Mouse (Mus musculus): ENCODE measurements around the gene Morn1. TPM values are rescaled to one million over a fixed set of nuclear protein-coding genes. Genes with fewer than 3 reads are reported as not detected.

The Morn1 gene
- total RNA-seq, 2 experiments from 2014 or later = 12.1 to 14.9 TPM

DNA sequence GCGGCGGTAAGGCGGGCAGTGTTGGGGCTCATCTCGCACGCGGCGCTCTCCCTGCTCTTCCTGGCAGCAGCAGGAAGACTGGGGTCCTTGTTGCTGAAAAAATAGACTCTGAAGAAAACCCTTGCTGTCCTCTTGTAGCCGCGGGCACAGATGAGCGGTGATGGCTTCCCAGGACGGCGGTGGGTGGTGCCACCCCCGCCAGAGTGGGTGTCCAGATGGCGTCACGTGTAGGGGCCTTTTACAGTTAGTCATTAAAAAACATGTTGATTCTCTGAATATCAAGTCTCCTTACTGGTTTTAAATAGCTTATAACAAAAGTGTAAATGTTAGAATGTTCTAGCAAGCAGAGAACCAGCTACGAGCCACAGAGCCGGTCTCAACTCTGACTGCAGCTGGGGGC, 70.4 kb downstream of the Morn1 start:
- DNase-seq (ENCODE audit: low spot score in 2 of 2) = no peak

DNA sequence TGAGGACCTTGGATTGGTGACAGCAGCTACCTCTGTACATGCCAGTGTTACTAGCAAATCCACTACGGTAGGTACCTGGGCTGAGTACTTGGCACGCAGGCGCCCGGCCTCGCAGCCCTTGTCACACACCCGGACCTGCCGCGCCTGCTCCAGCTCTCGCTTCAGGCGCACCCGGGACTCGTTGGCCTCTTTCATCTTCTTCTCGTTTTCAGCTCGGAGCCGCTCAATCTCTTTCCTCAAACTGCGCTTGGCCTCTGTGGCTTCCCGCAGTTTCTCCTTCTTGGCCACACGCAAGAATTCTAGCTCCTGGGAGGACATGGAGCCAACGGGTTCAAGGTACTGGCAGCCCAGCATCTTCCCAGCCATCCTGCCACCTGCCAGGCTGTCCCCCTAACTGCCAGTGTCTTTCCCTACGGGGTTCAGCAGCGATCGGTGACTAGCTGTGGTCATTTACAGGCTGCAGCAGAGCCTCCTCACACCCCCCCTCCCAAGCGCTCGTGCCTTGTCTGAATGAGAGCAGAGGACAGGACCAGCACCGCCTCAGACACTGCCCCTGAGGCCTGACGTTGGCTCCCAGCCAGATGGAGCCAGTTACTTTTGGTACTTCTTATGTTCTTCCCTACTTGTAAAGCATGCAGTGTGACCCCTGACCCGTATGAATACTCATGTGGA, 71.6 kb downstream of the Morn1 start:
- DNase-seq (ENCODE audit: low spot score in 2 of 2) = no peak

DNA sequence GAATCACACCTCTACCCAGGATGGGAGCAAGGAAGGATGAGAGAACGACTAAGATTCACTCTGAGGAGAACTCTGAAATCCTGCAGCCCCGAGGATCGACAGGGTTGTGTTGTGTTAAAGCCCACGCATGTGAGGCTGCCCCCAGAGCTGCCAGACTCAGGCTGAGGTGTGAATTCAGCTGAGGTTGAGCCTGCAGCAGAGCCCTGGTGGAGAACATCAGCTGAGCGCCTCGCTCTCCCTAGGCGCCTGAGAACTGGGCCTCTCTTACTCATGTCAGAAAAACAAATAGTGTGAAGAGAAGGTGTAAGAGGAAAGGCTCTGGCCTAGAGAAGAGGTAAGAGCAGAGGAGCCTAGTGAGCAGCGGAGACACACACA, 72.2 kb downstream of the Morn1 start:
- no peak for DNase-seq (ENCODE audit: low spot score in 2 of 2)

DNA sequence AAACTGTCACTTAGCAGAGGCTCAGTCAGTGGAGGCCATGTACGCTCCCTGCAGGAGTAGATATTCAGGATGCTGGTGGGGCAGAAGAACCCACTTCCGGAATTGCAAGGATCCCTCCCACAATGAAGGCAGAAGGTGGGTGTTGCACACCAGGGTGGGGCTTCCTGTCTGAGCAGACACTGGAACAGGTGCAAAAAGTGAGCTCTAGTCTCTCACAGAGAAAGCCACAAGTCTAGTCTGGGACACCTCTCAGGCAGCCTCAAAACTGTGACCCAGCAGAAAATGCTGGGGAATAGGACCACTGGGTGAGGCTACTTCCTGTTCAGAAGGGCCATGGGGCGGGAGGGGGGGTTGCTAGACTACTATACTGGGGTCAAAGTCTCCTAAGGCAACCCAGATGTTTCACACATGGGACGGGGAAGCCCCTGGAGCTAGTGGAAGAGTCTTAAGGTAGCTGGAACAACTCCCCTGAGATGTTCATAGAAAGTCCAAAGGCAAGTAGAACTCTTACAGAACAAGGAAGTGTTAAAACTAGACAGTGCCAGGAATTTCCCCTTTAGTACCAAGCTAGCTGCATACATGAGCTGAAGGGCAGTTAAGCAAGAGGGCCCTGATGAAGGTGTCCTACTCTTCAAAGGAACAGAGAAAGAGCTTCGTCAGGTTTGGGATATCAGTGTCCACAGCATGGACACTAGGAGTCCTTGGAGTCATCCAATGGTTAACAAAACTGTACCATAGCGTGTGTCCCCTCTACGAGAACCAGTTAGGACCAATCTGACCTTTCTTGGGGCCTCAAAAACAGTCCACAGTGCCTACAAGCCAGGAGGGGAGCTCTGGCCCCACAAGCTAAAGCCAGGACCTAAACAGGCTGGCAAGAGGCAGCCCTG, 76.3 kb downstream of the Morn1 start:
- DNase-seq (ENCODE audit: low spot score in 2 of 2) = no peak

DNA sequence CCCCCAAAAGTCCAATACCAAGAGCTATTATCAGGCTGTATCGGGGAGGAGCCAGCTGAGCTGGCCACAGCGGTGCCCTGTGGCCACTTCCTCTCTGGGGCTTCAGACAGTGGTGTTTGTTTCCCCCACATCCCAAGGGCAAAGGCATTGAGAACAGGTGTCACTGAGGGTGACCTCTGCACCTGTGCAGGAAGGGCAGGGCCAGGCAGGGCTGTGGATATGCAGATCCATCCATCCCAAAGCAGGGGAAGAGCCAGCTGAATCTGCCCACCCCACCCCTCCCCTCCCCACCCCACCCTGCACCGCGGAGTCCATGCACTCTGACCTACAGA, 76.9 kb downstream of the Morn1 start:
- no peak for DNase-seq (ENCODE audit: low spot score in 2 of 2)

DNA sequence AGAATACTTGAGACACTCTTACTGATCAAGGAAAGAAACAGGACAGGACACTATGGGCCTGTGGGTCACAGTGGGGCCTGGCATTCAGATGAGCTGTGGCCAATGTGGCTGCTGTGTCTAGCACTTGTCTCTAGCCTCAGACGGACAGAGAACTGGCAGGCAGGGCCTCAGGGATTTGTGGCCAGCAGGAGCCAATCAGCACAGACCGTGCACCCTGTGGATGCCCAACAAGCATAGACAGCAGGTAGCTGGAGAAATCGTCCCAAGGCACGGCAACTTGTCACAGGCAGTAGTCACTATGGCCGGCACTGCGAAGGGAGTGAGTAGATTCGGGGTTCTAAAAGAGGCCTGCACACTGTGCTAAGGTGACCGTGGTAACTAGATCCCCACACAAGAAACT, 77.3 kb downstream of the Morn1 start:
- DNase-seq (ENCODE audit: low spot score in 2 of 2) = no peak

DNA sequence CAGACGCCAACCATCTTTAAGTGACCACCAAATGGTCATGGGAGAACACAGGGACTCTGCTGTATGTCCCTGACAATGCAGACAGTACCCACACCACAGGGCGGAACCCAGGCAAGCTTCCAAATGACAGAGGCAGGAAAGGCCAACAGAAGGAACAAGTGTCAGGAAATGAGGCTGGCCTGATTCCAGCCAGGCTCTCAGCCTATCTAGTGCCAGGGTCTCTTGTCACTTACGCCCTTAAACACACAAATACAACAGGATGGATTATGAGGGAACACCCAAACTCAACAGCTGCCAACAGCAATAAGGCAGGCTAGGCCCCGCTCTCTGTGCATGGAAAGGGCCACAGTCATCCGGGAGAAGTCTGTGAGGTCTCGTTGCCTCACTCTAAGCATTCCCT, 78.2 kb downstream of the Morn1 start:
- DNase-seq (ENCODE audit: low spot score in 2 of 2) = peak in 1 of 2 experiments; percentile 40

DNA sequence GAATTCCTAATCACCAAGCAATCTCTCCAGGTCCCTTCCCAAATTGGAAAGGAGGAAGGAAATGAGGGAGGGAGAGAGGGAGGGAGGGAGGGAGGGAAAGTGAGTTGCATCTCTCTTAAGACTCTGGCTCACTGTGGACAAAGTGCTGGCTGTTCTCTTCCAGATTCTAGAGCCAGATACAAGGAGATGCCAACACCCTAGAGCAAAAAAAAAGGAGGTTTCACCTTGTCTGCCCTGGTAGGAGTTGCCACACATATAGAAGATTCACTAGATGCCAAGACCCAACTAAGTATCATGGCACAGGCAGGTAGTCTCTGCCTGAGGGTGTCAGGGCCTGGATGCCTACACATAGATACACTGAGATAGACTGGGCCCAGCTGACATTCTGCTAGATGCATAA, 79.5 kb downstream of the Morn1 start:
- no peak for DNase-seq (ENCODE audit: low spot score in 2 of 2)

DNA sequence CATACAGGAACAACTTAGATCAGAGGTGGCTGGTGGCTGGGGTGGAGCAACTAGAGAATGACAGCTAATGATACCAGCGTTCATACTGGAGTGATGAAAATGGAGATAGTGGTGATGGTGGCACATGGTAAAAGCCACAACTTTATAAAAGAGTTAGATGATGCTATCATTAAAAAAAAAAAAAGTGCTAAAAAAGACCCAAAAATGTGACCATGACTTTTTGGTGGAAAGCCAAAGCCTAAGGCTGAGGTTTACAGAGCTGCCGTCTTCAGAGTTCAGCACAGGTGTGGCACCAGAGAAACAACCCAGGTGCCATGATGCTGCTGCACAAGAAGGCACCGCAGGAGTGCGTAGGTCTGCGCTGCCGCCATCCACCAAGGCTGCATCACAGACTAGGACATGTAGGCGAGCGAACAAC, 82.5 kb downstream of the Morn1 start:
- no peak for DNase-seq (ENCODE audit: low spot score in 2 of 2)

DNA sequence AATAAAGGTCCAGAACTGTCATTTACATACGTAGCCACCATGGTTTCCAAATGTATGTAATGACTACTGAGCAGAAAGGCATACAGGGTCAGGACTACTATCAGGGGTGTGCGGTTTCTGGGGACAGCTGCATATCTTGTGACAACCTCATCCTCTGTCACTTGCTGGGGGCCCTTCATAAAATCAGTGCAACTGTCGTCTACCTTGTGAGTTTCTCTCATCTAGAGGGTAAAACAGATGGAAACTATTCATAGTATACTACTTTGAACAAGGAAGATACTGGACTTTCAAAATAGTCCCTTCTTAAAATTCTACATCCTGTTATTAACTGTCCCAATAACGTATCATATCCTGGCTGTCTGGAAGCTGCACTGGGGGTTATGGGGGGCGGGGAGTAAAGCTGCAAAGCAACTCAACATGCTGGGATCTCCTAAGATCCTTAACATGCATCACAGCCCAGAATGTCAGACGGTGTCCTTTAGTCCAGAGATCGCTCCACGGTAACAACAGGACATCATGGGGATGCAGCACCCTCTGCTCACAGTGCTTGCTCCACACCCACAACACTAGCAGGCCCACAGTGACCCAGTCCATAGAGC, 84.3 kb downstream of the Morn1 start:
- DNase-seq (ENCODE audit: low spot score in 2 of 2) = no peak

DNA sequence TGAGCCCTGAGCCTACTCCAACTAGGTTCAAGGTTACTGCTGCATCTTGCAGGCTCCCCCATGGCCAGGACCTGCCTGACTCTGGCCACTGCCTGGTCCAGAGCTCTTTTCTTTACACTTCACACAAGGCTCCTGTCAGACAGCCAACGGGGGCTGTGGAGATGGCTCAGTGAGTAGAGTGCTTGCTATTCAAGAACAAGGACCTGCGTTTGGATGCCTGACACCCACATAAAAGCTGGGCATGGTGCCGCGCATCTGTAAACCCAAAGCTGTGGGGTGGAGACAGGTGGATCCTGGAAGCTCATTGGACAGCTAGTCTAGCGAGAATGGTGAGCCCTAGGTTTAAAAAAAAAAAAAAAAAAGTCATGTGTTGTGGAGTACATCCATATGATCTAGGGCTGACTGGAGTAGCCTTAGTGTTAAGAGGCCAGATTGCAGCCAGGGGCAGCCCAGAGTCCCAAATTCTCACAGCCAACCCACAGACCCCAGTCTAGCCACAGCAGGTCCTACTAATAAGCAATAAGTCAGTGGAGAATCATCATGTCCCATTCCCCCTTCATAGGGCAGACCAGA, 85.7 kb downstream of the Morn1 start:
- no peak for DNase-seq (ENCODE audit: low spot score in 2 of 2)

DNA sequence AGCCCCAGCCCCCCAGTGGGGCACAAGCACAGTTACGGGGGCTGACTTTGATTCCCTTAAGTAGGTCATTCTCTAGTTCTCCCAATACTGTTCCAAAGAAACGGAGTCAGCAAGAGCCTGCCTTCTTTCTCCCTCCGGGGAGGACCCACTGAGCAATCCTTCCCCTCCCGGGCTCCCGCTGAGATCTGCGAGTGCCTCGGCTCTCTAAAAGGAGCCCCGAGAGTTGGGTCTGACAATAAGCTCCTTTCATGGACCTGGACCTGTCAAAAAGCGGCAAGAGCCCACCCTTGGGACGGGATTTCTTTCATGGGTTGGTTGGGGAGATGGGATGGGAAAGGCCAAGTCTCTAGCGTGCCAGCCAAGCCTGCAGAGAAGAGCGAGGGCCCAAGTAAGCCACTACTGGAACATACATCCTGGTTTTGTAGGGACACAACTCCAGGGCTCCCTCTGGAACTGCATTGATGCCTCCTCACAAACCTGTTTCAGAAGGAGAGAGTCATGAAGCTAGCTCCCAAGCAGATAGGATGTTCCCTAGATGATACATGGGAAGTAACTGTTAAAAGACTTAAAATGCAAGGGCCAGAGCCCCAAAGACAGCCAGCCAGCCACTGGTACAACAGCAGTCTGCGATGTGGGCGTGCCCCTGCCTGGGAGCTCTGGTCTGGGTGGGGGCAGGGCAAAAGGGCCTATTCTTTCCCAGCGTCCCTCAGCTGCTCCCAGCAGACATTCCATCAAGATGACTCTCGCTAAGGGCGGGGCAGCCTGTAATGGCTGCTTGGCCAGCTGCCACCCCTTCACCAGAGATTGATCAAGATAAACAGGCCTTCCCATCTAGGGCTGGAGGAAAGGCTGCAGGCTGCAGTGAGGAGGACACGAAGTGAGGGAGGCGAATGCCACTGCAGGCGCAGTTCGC, 86.8 kb downstream of the Morn1 start:
- peak; percentile 81 to 88 for DNase-seq (ENCODE audit: low spot score in 2 of 2)

DNA sequence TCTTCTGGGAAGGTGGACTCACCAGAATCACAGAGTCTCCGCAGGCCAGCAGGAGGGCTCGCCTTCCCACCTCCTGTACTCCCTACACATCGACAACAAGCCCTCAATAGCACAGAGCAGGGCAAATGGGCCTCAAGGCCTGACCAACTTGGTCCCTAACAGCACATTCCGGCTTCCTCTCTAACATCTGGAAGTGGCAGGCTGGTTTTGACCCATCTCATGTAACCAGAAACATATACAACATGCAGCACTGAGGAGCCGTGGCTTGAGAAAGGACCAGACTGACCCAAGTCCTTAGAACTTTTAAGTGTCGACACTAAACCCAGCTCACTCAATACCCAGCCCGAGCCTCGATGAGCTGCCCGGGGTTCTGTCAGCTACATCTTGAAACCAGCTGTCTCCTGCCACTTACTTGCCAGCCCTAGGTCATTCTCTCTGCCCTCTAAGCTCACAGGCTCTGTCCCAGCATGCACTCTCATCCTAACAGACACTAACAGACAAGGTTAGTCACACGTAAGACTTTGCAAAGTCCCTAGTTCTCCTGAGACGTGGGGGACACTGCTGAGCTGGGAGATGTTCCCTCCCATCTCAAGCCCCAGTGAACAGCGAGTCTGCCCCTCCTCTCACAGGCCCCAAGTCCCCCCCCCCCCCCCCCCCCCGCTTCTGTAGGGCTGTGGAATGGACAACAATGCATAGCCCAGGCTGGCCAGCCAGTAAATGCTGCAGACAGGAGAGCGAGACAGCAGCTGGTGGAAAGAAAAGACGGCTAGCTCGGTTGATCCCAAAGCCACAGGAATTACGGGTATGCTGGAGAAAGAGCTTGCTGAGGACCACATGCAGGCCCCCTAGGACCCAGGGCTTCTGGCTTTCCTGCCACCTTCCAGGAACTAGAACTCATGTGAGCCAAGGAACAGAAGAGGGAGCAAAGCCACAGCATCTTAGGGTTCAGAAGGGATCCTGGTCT, 87.7 kb downstream of the Morn1 start:
- DNase-seq (ENCODE audit: low spot score in 2 of 2) = no peak

DNA sequence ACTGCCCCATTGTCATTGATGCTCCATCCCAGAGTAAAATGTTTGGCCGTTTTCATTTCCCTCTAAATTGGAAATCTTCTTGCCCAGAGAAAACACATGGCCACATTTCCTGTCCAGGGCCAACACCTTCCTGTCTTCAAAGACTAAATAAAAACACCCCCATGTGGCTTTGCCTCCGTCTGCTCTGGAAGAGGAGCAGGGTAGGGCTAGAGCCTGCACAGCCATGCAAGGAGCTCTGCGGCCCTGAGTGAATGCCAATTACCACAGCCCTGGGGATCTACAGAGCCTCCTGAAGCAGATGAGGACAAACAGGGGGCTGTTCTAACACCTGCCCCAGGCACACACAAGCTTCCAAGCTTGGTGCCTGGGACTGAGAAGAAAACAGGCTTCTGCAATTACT, 89.8 kb downstream of the Morn1 start:
- no peak for DNase-seq (ENCODE audit: low spot score in 2 of 2)

DNA sequence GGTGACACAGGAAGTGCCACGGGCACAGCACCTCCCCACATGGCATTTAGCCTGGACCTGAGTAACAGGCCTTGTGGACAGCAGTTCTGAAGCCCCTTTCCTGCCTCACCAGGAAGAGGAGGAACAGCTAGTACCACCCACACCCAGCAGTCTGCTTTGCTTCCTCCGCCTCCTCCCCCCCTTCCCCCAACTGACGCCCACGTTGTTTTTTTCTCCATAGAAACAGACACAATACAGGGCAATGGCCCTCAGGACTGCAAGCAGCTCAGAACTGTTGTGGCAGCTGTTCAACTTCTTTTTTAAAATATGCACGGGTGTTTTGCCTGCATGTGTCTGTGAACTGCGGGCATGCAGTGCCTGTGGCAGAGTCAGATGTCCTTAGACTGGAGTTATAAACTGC, 91.9 kb downstream of the Morn1 start:
- DNase-seq (ENCODE audit: low spot score in 2 of 2) = no peak

DNA sequence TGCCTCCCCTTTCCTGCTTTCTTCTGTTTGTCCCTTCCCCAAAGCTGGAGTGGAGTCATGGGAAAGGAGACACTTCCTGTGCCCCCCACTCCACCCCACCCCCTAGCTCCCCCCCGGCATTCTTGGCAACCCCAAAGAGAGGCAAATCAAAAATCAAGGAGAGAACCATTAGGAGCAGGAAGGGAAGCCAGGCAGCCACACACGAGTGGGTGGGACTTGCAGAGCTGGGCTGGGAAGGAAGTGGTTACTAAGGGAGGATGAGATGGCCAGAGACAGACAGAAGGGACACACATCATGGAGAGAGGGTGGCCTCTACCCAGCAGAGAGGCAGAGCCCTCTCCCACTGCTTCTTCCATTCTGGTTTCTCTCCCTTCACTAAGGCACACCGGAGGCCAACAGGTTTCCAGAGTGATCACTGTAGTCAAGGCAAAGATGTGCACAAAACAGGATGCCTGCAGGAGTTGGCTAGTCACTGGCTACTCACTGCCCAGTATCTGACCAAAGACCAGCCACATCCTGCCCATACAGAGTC, 92.7 kb downstream of the Morn1 start:
- no peak for DNase-seq (ENCODE audit: low spot score in 2 of 2)

DNA sequence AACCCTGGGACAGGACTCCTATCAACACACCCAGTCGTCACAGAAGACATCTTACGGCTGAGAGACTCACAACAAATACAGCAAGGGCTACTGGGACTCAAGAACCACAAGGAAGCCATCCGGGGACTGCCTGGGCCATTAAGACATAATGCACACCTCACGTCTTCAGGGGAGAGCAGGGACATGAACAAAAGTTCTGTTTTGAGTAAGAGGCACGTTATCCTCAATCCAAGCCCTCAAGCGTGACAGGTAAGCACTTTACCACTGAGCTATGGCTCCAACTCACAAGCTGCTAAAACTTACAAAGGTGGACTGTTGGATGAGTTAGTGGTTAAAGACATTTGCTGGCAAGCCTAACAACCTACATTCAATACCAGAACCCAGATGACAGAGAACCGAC, 96.8 kb downstream of the Morn1 start:
- no peak for DNase-seq (ENCODE audit: low spot score in 2 of 2)

DNA sequence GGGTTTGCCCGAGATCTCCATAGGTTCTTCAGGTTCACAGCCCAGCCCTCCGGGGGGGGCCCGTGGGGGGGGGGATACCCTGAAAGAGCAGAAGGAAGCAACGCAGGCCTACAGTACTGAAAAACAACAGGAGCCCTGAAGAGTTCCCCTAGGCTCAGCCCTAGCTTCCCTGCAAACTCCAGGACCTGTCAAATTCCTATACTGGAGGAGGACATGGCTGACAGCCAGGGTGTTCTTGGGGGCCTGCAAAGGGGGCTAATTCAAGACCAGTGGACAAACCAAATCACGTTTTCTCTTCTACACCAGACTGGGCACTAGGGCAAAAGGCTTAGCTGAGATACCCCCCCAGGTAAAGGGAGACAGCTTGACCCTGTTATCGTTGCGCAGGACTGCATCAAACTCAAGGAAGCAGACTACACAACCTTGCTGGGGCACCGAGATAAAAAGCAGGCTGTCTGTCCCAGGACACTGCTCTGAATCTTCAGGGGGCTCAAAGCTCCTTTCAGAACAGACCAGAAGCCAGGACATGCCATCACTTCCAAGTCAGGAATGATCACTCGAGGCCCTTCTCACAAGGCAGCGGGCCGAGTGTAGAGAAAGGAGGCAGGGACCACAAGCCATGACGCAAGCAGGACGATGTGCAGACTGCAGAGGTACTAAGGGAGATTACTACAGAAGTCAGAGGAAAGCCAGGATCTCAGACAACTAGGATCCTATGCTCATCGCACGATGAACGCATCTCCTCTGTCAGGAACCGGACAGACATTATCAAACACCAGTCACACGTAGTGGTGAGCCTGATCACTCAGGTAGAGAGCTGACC, 98.1 kb downstream of the Morn1 start:
- no peak for DNase-seq (ENCODE audit: low spot score in 2 of 2)

DNA sequence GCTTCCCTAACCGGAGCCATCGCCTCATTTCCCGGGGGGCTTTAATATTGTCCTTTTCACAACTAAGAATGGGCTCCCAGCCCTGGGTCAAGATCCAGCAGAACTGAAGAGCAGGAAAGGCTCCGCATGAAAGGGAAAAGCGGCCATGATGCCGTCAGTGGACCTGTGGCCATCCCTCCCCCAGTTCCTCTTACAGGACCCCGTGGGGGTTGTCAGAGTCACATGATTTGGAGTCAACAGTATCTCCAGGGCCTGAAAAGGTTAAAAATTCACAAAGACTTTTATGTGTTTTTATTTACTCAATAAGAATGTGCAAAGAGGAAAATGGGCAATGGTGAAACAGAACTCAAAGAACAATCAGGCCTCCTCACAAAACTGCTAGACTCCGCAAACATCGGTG, 99.5 kb downstream of the Morn1 start:
- DNase-seq (ENCODE audit: low spot score in 2 of 2) = no peak

Data from adrenal gland, postnatal 4 days (tissue).